Mouse (Mus musculus) midbrain, embryonic 14.5 days (tissue): ENCODE measurements around the gene Sod2. TPM values are rescaled to one million over a fixed set of nuclear protein-coding genes. Genes with fewer than 3 reads are reported as not detected.
A peak's percentile ranks its signal among the peaks of the same experiment; 100 is the strongest.

Experiments
- ATAC-seq: fragments of 200-750 bp; cut with Nextera tagmentation; 2 replicates; pipeline ENCODE4 v1.8.0; 2017; ENCODE audit warnings: moderate number of reproducible peaks, moderate library complexity; ENCODE audit not compliant: low FRiP score, low TSS enrichment
- DNase-seq: peaks from one replicate; pipeline ENCODE4 v3.0.0-alpha.2; 2015
- H3K27ac ChIP-seq: fragments of 300-500 bp; sonication (generic); replicated peaks from 2 replicates; pipeline ENCODE4 v1.5.1; 2014; ENCODE audit warnings: mild to moderate bottlenecking, low read depth, low read length, moderate library complexity
- H3K27me3 ChIP-seq: fragments of 300-500 bp; sonication (generic); 2 replicates; pipeline ENCODE4 v1.6.1; 2014; ENCODE audit warnings: low read length, control low read depth, mixed read lengths; ENCODE audit not compliant: control insufficient read depth, insufficient read depth
- H3K36me3 ChIP-seq: fragments of 300-500 bp; sonication (generic); 2 replicates; pipeline ENCODE4 v1.6.1; 2014; ENCODE audit warnings: low read length, control low read depth; ENCODE audit not compliant: control insufficient read depth, insufficient read depth
- H3K4me1 ChIP-seq: fragments of 300-500 bp; sonication (generic); 2 replicates; pipeline ENCODE4 v1.6.1; 2014; ENCODE audit warnings: mild to moderate bottlenecking, antibody characterized with exemption, low read length, control low read depth; ENCODE audit not compliant: control insufficient read depth, insufficient read depth
- H3K4me2 ChIP-seq: fragments of 300-500 bp; sonication (generic); 2 replicates; pipeline ENCODE4 v1.6.1; 2014; ENCODE audit warnings: mild to moderate bottlenecking, low read length, moderate library complexity
- H3K4me3 ChIP-seq: fragments of 300-500 bp; sonication (generic); replicated peaks from 2 replicates; pipeline ENCODE4 v1.5.1; 2014; ENCODE audit warnings: low read depth, low read length
- H3K9ac ChIP-seq: fragments of 300-500 bp; sonication (generic); replicated peaks from 2 replicates; pipeline ENCODE4 v1.6.1; 2014; ENCODE audit warnings: mild to moderate bottlenecking, low read length, moderate library complexity
- H3K9me3 ChIP-seq: fragments of 300-500 bp; sonication (generic); 2 replicates; pipeline ENCODE4 v1.6.1; 2016; ENCODE audit warnings: low read length, control low read depth, mixed read lengths; ENCODE audit not compliant: control insufficient read depth
- WGBS: fragments of 180-500 bp; shearing (Covaris S2); extraction: QIAGEN DNeasy Blood & Tissue Kit; methylation state at CpG from one replicate; pipeline ENCODE4 v1.1.7; 2014; 5-methylcytosine and 5-hydroxymethylcytosine counted together
- polyA plus RNA-seq: library from polyadenylated mRNA; unstranded; fragments of >200 nt; fragmentation: Nextera tagmentation; extraction: Ambion mirVana; gene quantifications from 2 replicates; pipeline ENCODE4 v1.2.1, GENCODE M21; 2014

The Sod2 gene
- polyA plus RNA-seq, 1 experiment from 2014 or later, result 144 TPM

DNA sequence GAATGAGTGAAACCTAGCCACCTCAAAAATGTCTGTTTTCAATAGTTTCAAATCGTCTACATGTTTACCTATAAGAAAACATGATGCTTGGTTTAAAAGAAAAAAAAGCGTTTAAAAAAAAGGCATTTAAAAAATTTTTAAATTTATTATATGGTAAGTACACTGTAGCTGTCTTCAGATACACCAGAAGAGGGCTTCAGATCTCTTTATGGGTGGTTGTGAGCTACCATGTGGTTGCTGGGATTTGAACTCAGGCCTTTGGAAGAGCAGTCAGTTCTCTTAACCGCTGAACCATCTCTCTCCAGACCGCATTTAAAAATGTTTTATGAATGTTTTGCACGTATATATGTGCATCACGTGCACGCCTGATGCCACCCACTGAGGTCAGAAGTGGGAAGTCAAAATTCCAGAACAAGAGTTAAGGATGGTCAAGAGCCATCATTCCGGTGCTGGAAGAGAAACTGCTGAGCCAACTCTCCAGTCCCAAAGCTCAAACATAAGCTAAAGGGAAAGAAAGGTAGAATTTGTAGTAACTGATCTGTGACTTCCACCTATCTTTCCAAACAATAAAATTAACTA lies 16.0 kb upstream of the Sod2 start:
- ATAC-seq (no peak), DNase-seq (no peak)
- 61% methylated on average over 8 of the region's 8 CpGs for WGBS
- no peaks in the 10 kb centered on the region for H3K9me3 ChIP-seq
- H3K9ac ChIP-seq, result peak overlapping the region; percentile 99; the same call in 1 of the 2 replicates
- H3K36me3 ChIP-seq, result no peaks in the 10 kb centered on the region
- peaks cover 11% of the 10 kb centered on the region; the same call in 1 of the 2 replicates for H3K4me1 ChIP-seq
- no peak overlapping the region for H3K27ac ChIP-seq
- peak overlapping the region; percentile 99 for H3K4me3 ChIP-seq
- no peaks in the 10 kb centered on the region for H3K27me3 ChIP-seq
- H3K4me2 ChIP-seq, result peak overlapping the region; percentile 77

DNA sequence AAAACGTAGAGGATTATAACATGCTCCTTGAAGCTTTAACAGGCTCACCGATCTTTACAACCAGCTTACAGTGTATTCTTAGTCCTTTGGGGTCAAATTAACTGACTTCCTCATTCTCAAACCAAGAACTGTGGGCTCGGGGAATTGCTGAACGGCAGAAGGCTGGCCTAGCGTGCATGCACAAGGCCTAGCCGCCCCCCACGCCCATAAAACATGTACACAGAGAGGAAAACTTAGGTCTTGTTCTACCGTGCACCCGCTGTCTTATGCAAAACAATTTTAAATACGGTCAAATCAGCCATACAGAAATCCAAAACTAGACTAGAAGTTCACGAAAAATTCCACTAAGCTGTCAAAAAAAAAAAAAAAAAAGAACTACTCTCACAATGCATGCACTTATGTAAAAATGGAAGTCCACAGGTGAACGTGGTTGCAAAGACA lies 15.4 kb upstream of the Sod2 start:
- DNase-seq (peak; percentile 37), ATAC-seq (no peak)
- 2% methylated on average over 12 of the region's 12 CpGs for WGBS
- peak overlapping the region; percentile 99 for H3K27ac ChIP-seq
- peak overlapping the region; percentile 99 for H3K4me3 ChIP-seq
- H3K4me1 ChIP-seq, result peaks cover 11% of the 10 kb centered on the region; the same call in 1 of the 2 replicates
- H3K9me3 ChIP-seq, result no peaks in the 10 kb centered on the region
- no peaks in the 10 kb centered on the region for H3K27me3 ChIP-seq
- peak overlapping the region; percentile 77 for H3K4me2 ChIP-seq
- peak overlapping the region; percentile 99 for H3K9ac ChIP-seq
- no peaks in the 10 kb centered on the region for H3K36me3 ChIP-seq

DNA sequence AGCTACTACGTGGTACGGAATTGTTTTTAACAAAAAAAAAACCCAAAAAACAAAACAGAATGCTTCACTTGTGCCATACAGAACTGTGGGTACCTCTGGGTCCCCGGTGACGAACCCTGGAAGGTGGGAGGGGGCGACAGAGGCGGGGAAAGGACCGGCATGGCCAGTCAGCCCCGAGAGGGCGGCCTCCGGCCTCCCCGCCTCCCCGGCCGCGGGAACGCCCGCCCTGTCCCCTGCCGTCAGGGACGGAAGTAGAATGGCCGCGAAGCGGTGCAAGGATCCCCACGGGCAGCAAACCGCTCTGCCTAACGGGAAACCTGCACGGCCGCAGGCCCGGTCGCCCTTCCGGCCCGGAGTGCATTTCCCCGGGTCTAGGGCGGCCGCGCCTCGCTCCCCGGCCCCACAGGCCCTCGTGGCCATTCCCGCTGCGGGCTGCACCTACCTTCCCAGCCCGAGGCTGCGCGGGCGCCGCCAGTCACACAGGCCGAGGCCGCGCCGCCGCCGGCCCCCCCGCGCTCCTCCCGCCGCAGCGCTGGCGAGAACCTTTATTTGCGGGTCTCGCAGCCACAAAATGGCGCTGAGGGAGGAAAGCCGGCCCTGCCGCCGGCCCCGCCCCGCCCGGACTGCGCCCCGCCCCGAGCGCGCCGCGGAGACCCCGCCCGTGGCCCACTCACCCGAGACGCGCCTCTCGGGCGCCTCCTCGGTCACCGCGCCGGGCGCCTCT lies 14.8 kb upstream of the Sod2 start:
- ATAC-seq (peak; percentile 91), DNase-seq (peak; percentile 89)
- H3K4me2 ChIP-seq, result peak overlapping the region; percentile 77
- peak overlapping the region; percentile 99 for H3K27ac ChIP-seq
- H3K27me3 ChIP-seq, result no peaks in the 10 kb centered on the region
- no peaks in the 10 kb centered on the region for H3K9me3 ChIP-seq
- H3K4me1 ChIP-seq, result peaks cover 11% of the 10 kb centered on the region; the same call in 1 of the 2 replicates
- H3K4me3 ChIP-seq, result peak overlapping the region; percentile 99
- no peaks in the 10 kb centered on the region for H3K36me3 ChIP-seq
- under 1% methylated on average over 76 of the region's 84 CpGs for WGBS
- peak overlapping the region; percentile 99 for H3K9ac ChIP-seq

GRCm38 (mm10) chr17:12992470-12992991 lies 14.1 kb upstream of the Sod2 start:
- Histone ChIP-seq H3K9ac (peak overlapping the region; percentile 99), H3K4me1 (peaks cover 11% of the 10 kb centered on the region; the same call in 1 of the 2 replicates), H3K36me3 (no peaks in the 10 kb centered on the region), H3K4me3 (peak overlapping the region; percentile 99), H3K9me3 (no peaks in the 10 kb centered on the region), H3K27me3 (no peaks in the 10 kb centered on the region), H3K27ac (peak overlapping the region; percentile 99), H3K4me2 (peak overlapping the region; percentile 77)
- ATAC-seq (peak; percentile 87), DNase-seq (peak; percentile 97)
- WGBS, result under 1% methylated on average over 51 of the region's 51 CpGs

GRCm38 (mm10) chr17:12994069-12994468 lies 12.6 kb upstream of the Sod2 start, which contains the start of gene Wtap:
TSS of gene Wtap (minus strand) at chr17:12994169.
- peak within 1 kb of the TSS; percentile 77 for H3K4me2 ChIP-seq
- H3K36me3 ChIP-seq, result no peaks in the 10 kb centered on the region
- ATAC-seq, result no peak
- H3K9me3 ChIP-seq, result no peaks in the 10 kb centered on the region
- H3K27ac ChIP-seq, result peak within 1 kb of the TSS; percentile 99
- H3K27me3 ChIP-seq, result no peaks in the 10 kb centered on the region
- 92% methylated on average over 1 of the region's 1 CpGs for WGBS
- no peak for DNase-seq
- H3K4me3 ChIP-seq, result peak within 1 kb of the TSS; percentile 99
- H3K4me1 ChIP-seq, result peaks cover 11% of the 10 kb centered on the region; the same call in 1 of the 2 replicates
- H3K9ac ChIP-seq, result peak within 1 kb of the TSS; percentile 99

- no peak overlapping the region for H3K9ac ChIP-seq
- no peak overlapping the region for H3K4me2 ChIP-seq
- H3K4me3 ChIP-seq, result no peak overlapping the region
- ATAC-seq, result no peak
- DNase-seq, result peak; percentile 77
- 23% methylated on average over 3 of the region's 3 CpGs for WGBS
- no peak overlapping the region for H3K27ac ChIP-seq
- H3K4me1 ChIP-seq, result 0 out of 2 replicates have a peak, but pooled peaks cover 3% of the 10 kb centered on the region
- H3K27me3 ChIP-seq, result no peaks in the 10 kb centered on the region
- no peaks in the 10 kb centered on the region for H3K9me3 ChIP-seq
- no peaks in the 10 kb centered on the region for H3K36me3 ChIP-seq
Observed at GRCm38 (mm10) chr17:12996345-12996744, 10.3 kb upstream of the Sod2 start.

DNA sequence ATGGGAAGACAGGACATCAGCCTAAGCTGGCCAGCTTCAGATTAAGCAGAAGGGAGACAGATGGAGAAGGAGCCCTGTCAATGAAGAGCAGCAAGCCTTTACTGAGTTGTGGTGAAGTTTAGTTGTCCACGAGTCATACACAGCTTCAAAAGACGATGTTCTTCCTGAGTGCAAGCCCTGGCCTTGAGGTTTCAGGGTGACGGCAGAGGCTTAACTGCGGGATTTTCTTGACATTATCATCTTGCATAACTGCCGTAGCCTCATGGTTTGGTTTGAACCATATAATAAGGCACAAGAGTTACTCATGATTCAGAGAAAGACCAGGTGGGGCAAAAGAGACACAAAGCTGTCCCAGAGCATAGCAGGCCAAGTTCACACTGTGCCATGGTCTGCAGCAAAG lies 8.8 kb upstream of the Sod2 start:
- 93% methylated on average over 5 of the region's 5 CpGs for WGBS
- Histone ChIP-seq H3K27me3 (no peaks in the 10 kb centered on the region), H3K4me1 (0 out of 2 replicates have a peak, but pooled peaks cover 3% of the 10 kb centered on the region), H3K36me3 (no peaks in the 10 kb centered on the region), H3K4me2 (no peak overlapping the region), H3K9ac (no peak overlapping the region), H3K27ac (no peak overlapping the region), H3K4me3 (no peak overlapping the region), H3K9me3 (no peaks in the 10 kb centered on the region)
- DNase-seq (no peak), ATAC-seq (no peak)

GRCm38 (mm10) chr17:12999069-12999468 lies 7.6 kb upstream of the Sod2 start:
- Histone ChIP-seq H3K4me2 (no peak overlapping the region), H3K36me3 (no peaks in the 10 kb centered on the region), H3K27me3 (no peaks in the 10 kb centered on the region), H3K27ac (no peak overlapping the region), H3K4me3 (no peak overlapping the region), H3K9ac (no peak overlapping the region), H3K9me3 (no peaks in the 10 kb centered on the region), H3K4me1 (no peaks in the 10 kb centered on the region)
- ATAC-seq, result no peak
- DNase-seq, result no peak
- WGBS, result 75% methylated on average over 6 of the region's 6 CpGs
